ENCODE assay signal across 12 mouse cellular contexts in genomic region chr9:56415935-56416607, GRCm38 (mm10). TPM values are rescaled to one million over a fixed set of nuclear protein-coding genes. Genes with fewer than 3 reads are reported as not detected.
DNase-seq lines count a peak whose midpoint lies in the region; ATAC-seq lines count a peak whose summit lies in the region.
"Had no signal": no experiment of that assay in that cellular context is flagged by ENCODE, and none has a peak within 500 bp of the region (broad histone marks: within the 10 kb centered on the region; RNA-seq: fewer than 3 reads in every experiment).

No protein-coding gene starts in this region.

- no peaks in the 10 kb centered on the region for H3K9me3 ChIP-seq in heart, embryonic 13.5 days
- no peaks in the 10 kb centered on the region for H3K9me3 ChIP-seq in lung, embryonic 15.5 days
- no peaks in the 10 kb centered on the region for H3K9me3 ChIP-seq in hindbrain, embryonic 16.5 days (ENCODE audit: control insufficient read depth, low read length)
- H3K9me3 ChIP-seq in stomach, embryonic 14.5 days (ENCODE audit: control insufficient read depth, low read depth, low read length), result no peaks in the 10 kb centered on the region
- H3K9me3 ChIP-seq: megakaryocyte, embryonic 14.5 days; neural tube, embryonic 12.5 days had no signal

- no peak for DNase-seq in heart, adult 18-20 months
- no peak for DNase-seq in lung, postnatal 4 days
- no peak for DNase-seq in cerebellum, adult 11-12 months
- DNase-seq: thymus, postnatal 25 days had no signal

- WGBS in heart, embryonic 13.5 days, result 56% methylated on average over 4 of the region's 4 CpGs
- 22% methylated on average over 4 of the region's 4 CpGs for WGBS in lung, embryonic 15.5 days
- 64% methylated on average over 4 of the region's 4 CpGs for WGBS in hindbrain, embryonic 16.5 days
- 40% methylated on average over 4 of the region's 4 CpGs for WGBS in stomach, embryonic 14.5 days

- peaks cover 47% of the 10 kb centered on the region for H3K4me1 ChIP-seq in heart, embryonic 13.5 days
- H3K4me1 ChIP-seq in lung, embryonic 15.5 days, result peaks cover 30% of the 10 kb centered on the region
- H3K4me1 ChIP-seq in hindbrain, embryonic 16.5 days (ENCODE audit: control insufficient read depth, insufficient read depth, low read depth, low read length), result peaks cover 21% of the 10 kb centered on the region
- peaks cover 12% of the 10 kb centered on the region for H3K4me1 ChIP-seq in stomach, embryonic 14.5 days (ENCODE audit: control insufficient read depth, insufficient read depth, low read length)

- no peak overlapping the region for H3K27ac ChIP-seq in heart, embryonic 13.5 days (replicated peaks)
- H3K27ac ChIP-seq in lung, embryonic 15.5 days, result peak overlapping the region; percentile 98; the same call in 1 of the 2 replicates
- H3K27ac ChIP-seq in hindbrain, embryonic 16.5 days (ENCODE audit: low read depth, low read length), result no peak overlapping the region
- H3K27ac ChIP-seq in stomach, embryonic 14.5 days (ENCODE audit: low read length), result no peak overlapping the region
- H3K27ac ChIP-seq: neural tube, embryonic 12.5 days had no signal

- H3K36me3 ChIP-seq in heart, embryonic 13.5 days, result peaks cover 3% of the 10 kb centered on the region; the same call in 1 of the 2 replicates
- no peaks in the 10 kb centered on the region for H3K36me3 ChIP-seq in lung, embryonic 15.5 days
- no peaks in the 10 kb centered on the region for H3K36me3 ChIP-seq in hindbrain, embryonic 16.5 days (ENCODE audit: control insufficient read depth, insufficient read depth, low read length)
- no peaks in the 10 kb centered on the region for H3K36me3 ChIP-seq in stomach, embryonic 14.5 days (ENCODE audit: control insufficient read depth, insufficient read depth, low read length)
- H3K36me3 ChIP-seq: neural tube, embryonic 12.5 days had no signal

- no peaks in the 10 kb centered on the region for H3K27me3 ChIP-seq in heart, embryonic 13.5 days (replicated peaks)
- H3K27me3 ChIP-seq in lung, embryonic 15.5 days, result no peaks in the 10 kb centered on the region
- H3K27me3 ChIP-seq in hindbrain, embryonic 16.5 days (replicated peaks; ENCODE audit: control insufficient read depth, insufficient read depth, low read length), result no peaks in the 10 kb centered on the region
- no peaks in the 10 kb centered on the region for H3K27me3 ChIP-seq in stomach, embryonic 14.5 days (ENCODE audit: control insufficient read depth, insufficient read depth, low read length)
- H3K27me3 ChIP-seq: megakaryocyte, embryonic 14.5 days; neural tube, embryonic 12.5 days had no signal

- ATAC-seq in heart, embryonic 13.5 days (ENCODE audit: extremely low read depth, insufficient number of reproducible peaks, low FRiP score, low TSS enrichment), result no peak
- ATAC-seq in lung, embryonic 15.5 days (ENCODE audit: borderline replicate concordance, extremely low read depth, low FRiP score, low TSS enrichment), result no peak
- ATAC-seq in hindbrain, embryonic 16.5 days, result no peak
- ATAC-seq in stomach, embryonic 14.5 days (ENCODE audit: insufficient number of reproducible peaks, insufficient read depth, low FRiP score, low read depth), result no peak
- ATAC-seq in frontal cortex, adult (ENCODE audit: low TSS enrichment), result no peak
- ATAC-seq: forebrain, embryonic 14.5 days had no signal

- H3K9ac ChIP-seq in heart, embryonic 13.5 days, result peak overlapping the region; percentile 92
- peak overlapping the region; percentile 94; the same call in 1 of the 2 replicates for H3K9ac ChIP-seq in lung, embryonic 15.5 days
- no peak overlapping the region for H3K9ac ChIP-seq in hindbrain, embryonic 16.5 days (ENCODE audit: low read depth, low read length)
- H3K9ac ChIP-seq in stomach, embryonic 14.5 days (replicated peaks; ENCODE audit: low read depth, low read length), result no peak overlapping the region
- H3K9ac ChIP-seq: neural tube, embryonic 12.5 days had no signal

- peak overlapping the region; percentile 77 for H3K4me2 ChIP-seq in heart, embryonic 13.5 days
- peak overlapping the region; percentile 65 for H3K4me2 ChIP-seq in lung, embryonic 15.5 days
- peak overlapping the region; percentile 11; the same call in 1 of the 2 replicates for H3K4me2 ChIP-seq in hindbrain, embryonic 16.5 days (ENCODE audit: low read length)
- peak overlapping the region; percentile 69 for H3K4me2 ChIP-seq in stomach, embryonic 14.5 days (replicated peaks; ENCODE audit: low read depth, low read length)

- peak overlapping the region; percentile 75 for H3K4me3 ChIP-seq in heart, embryonic 13.5 days
- peak overlapping the region; percentile 91 for H3K4me3 ChIP-seq in lung, embryonic 15.5 days
- H3K4me3 ChIP-seq in hindbrain, embryonic 16.5 days (ENCODE audit: low read length), result no peak overlapping the region; the same call in 1 of the 2 replicates
- peak overlapping the region; percentile 88 for H3K4me3 ChIP-seq in stomach, embryonic 14.5 days (ENCODE audit: low read depth, low read length)

RNA-seq across cellular contexts. Expression of gene Peak1, which starts 1.8 kb away (rescaled TPM):
- polyA plus RNA-seq in heart, embryonic 13.5 days (2015; fragmentation: Nextera tagmentation; extraction: Ambion mirVana), result 10.5 and 10.7 TPM in 2 replicates
- total RNA-seq in heart, adult 18-20 months (2021), result 10 to 100 TPM; 34.9 to 35.1 TPM
- 22.1 and 28.7 TPM in 2 replicates for polyA plus RNA-seq in lung, embryonic 15.5 days (2015; fragmentation: Nextera tagmentation; extraction: Ambion mirVana)
- 5.2 and 5.9 TPM in 2 replicates for polyA plus RNA-seq in hindbrain, embryonic 16.5 days (2015; fragmentation: Nextera tagmentation; extraction: Ambion mirVana)
- polyA plus RNA-seq in stomach, embryonic 14.5 days (2014; fragmentation: Nextera tagmentation; extraction: Ambion mirVana), result 23.0 and 27.3 TPM in 2 replicates

RNA-seq across cellular contexts. Expression of gene Hmg20a, which starts 2.3 kb away (rescaled TPM):
- polyA plus RNA-seq in heart, embryonic 13.5 days (2015; fragmentation: Nextera tagmentation; extraction: Ambion mirVana), result 51.0 and 52.6 TPM in 2 replicates
- 10 to 100 TPM; 15.6 to 18.4 TPM for total RNA-seq in heart, adult 18-20 months (2021)
- polyA plus RNA-seq in lung, embryonic 15.5 days (2015; fragmentation: Nextera tagmentation; extraction: Ambion mirVana), result 53.9 and 59.9 TPM in 2 replicates
- 70.0 and 76.4 TPM in 2 replicates for polyA plus RNA-seq in hindbrain, embryonic 16.5 days (2015; fragmentation: Nextera tagmentation; extraction: Ambion mirVana)
- 60.9 and 61.8 TPM in 2 replicates for polyA plus RNA-seq in stomach, embryonic 14.5 days (2014; fragmentation: Nextera tagmentation; extraction: Ambion mirVana)

Comparison
In these comparisons a context has a peak if more than half of its experiments do, and no peak if none do; other contexts are left out.
1. H3K4me2 ChIP-seq: peak in every context shown above with its lines; median percentile 77 in heart, embryonic 13.5 days; 69 in stomach, embryonic 14.5 days; 65 in lung, embryonic 15.5 days; 11 in hindbrain, embryonic 16.5 days.
2. H3K9ac ChIP-seq: peak in heart, embryonic 13.5 days (single experiment) and lung, embryonic 15.5 days (single experiment); none in hindbrain, embryonic 16.5 days (single experiment) and stomach, embryonic 14.5 days (single experiment).